Mouse (Mus musculus): ENCODE data around the gene Slc35d2.

GRCm38 (mm10) chr13:64050895-64051294 is 78.3 kb downstream of the Slc35d2 start:
- no peak for TF ChIP-seq POLR2A (IDR thresholded peaks at IDR 0.05; ENCODE audit: insufficient read depth, low read depth, low read length)
- TF ChIP-seq CTCF (IDR thresholded peaks at IDR 0.05), result peak; percentile 51

Measured in heart, adult 2 months (tissue).